Mouse (Mus musculus) myocyte (in vitro differentiated cells): ENCODE data around the gene Tnr.

Experiments
- POLR2A ChIP-seq: IDR thresholded peaks from one replicate; pipeline ENCODE4 v1.6.1; 2011; ENCODE audit warnings: low read depth, mild to moderate bottlenecking, control low read depth, moderate library complexity; ENCODE audit not compliant: insufficient read length
- POLR2AphosphoS2 ChIP-seq: IDR thresholded peaks from one replicate; pipeline ENCODE4 v1.6.1; 2011; ENCODE audit warnings: low read depth, control low read depth; ENCODE audit not compliant: insufficient read length
- TCF12 ChIP-seq: IDR thresholded peaks from one replicate; pipeline ENCODE4 v1.6.1; 2011; ENCODE audit warnings: mild to moderate bottlenecking, control low read depth; ENCODE audit not compliant: poor library complexity, insufficient read depth, severe bottlenecking

- no peak for TF ChIP-seq POLR2A
- TF ChIP-seq POLR2AphosphoS2 = no peak
- TF ChIP-seq TCF12 = no peak
Observed at GRCm38 (mm10) chr1:159614062-159614601, 90.6 kb downstream of the Tnr start.
